Mouse (Mus musculus) cerebellum, adult 2 months (tissue): ENCODE results near the gene Nmnat2. TPM values are rescaled to one million over a fixed set of nuclear protein-coding genes. Genes with fewer than 3 reads are reported as not detected.

Source experiments
- DNase-seq, 2 experiments: peaks; one replicate each; pipeline ENCODE4 v3.0.0; 2021
- H3K27ac ChIP-seq: fragments of 200-500 bp; 2 replicates; pipeline ENCODE4 v1.5.1; 2012; ENCODE audit warnings: low read length, control low read depth, inconsistent platforms; ENCODE audit not compliant: insufficient read depth
- H3K27me3 ChIP-seq: fragments of 200-500 bp; 2 replicates; pipeline ENCODE4 v1.6.1; 2012; ENCODE audit warnings: inconsistent platforms, mild to moderate bottlenecking, low read length, moderate library complexity; ENCODE audit not compliant: control insufficient read depth, insufficient read depth
- H3K4me1 ChIP-seq: fragments of 200-500 bp; 2 replicates; pipeline ENCODE4 v1.6.1; 2011; ENCODE audit warnings: low read length; ENCODE audit not compliant: control insufficient read depth, insufficient read depth
- H3K4me3 ChIP-seq: fragments of 200-500 bp; replicated peaks from 2 replicates; pipeline ENCODE3; 2011; ENCODE audit warnings: mild to moderate bottlenecking, low read depth, low read length, control low read depth; ENCODE audit not compliant: insufficient read depth
- CTCF ChIP-seq: fragments of 200-500 bp; IDR thresholded peaks from 2 replicates; pipeline ENCODE4 v1.5.1; 2011; ENCODE audit warnings: low read depth, mild to moderate bottlenecking, control low read depth, low read length, moderate library complexity, borderline replicate concordance; ENCODE audit not compliant: insufficient read depth
- POLR2A ChIP-seq: fragments of 200-500 bp; IDR thresholded peaks from 2 replicates; pipeline ENCODE4 v1.6.1; 2011; ENCODE audit warnings: low read length, control low read depth, borderline replicate concordance; ENCODE audit not compliant: insufficient read depth
- WGBS: fragments of 180-500 bp; shearing (Covaris S2); methylation state at CpG from one replicate; pipeline ENCODE4 v1.1.7; 2018; 5-methylcytosine and 5-hydroxymethylcytosine counted together
- polyA plus RNA-seq: library from polyadenylated mRNA; depleted of rRNA; stranded (reverse); fragments of >200 nt; gene quantifications from 2 replicates; pipeline ENCODE4 v1.2.3, GENCODE M21; 2012

Nmnat2 gene
- polyA plus RNA-seq, 1 experiment: 120 TPM

GRCm38 (mm10) chr1:152966686-152967085 is 11.9 kb downstream of the Nmnat2 start:
- no peak for DNase-seq
- TF ChIP-seq CTCF (no peak), POLR2A (no peak)
- no peaks in the 10 kb centered on the region for H3K27me3 ChIP-seq
- H3K27ac ChIP-seq: no peak overlapping the region
- H3K4me1 ChIP-seq: peaks cover 30% of the 10 kb centered on the region
- H3K4me3 ChIP-seq: no peak overlapping the region
- WGBS: 73% methylated on average over 2 of the region's 2 CpGs

- Histone ChIP-seq H3K27me3 (no peaks in the 10 kb centered on the region), H3K4me3 (no peak overlapping the region), H3K4me1 (peaks cover 29% of the 10 kb centered on the region), H3K27ac (no peak overlapping the region)
- DNase-seq: peak in 1 of 2 experiments; percentile 52
- WGBS: 16% methylated on average over 4 of the region's 4 CpGs
- no peak for TF ChIP-seq POLR2A
- no peak for TF ChIP-seq CTCF
Measured at GRCm38 (mm10) chr1:152969081-152969480, 14.3 kb downstream of the Nmnat2 start.

DNA sequence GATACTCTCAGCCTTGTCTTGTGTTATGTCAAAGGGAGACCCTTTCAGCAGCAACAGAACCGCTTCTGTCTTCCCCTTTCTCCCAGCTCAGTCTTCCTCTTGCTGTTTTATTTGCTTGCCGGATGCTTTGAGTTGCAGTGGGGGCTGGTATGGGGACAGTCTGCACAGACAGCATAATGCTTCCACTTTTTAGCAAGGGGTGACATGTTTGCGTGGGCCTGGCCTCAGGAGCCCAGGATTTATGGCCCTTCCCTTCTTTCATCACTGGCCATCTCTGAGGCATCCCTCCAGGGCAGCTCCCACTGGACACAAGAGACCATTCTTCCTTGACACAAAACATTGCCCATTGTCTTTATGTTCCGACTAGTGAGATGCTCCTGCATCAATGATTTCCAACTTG is 18.2 kb downstream of the Nmnat2 start:
- TF ChIP-seq POLR2A (no peak), CTCF (no peak)

DNA sequence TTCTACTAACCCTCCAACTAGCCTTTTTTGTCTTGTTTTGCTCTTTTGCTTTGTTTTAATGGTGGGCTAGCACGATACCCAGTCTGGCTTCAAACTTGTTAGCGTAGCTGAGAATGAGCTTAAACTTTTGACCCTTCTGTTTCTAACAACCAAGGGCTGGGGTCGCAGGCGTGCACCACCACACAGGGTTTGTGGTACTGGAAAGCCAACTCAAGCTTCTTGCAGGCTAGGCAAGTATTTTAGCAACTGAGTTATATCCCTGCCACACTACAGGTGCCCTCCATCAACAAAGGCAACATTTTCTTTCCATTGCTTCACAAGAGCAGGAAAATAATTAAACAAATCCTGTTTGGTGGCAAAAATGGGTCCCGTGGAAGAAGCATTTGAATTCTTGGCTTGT is 18.6 kb downstream of the Nmnat2 start:
- Histone ChIP-seq H3K27me3 (no peaks in the 10 kb centered on the region), H3K4me3 (no peak overlapping the region), H3K4me1 (peaks cover 25% of the 10 kb centered on the region), H3K27ac (no peak overlapping the region)
- 67% methylated on average over 5 of the region's 5 CpGs for WGBS
- TF ChIP-seq POLR2A (no peak), CTCF (no peak)
- DNase-seq: no peak

More for the DNA sequence above, 18.2 kb downstream of the Nmnat2 start:
- no peak for DNase-seq
- peaks cover 28% of the 10 kb centered on the region for H3K4me1 ChIP-seq
- WGBS: 70% methylated on average over 4 of the region's 4 CpGs
- no peak overlapping the region for H3K27ac ChIP-seq
- H3K4me3 ChIP-seq: no peak overlapping the region
- H3K27me3 ChIP-seq: no peaks in the 10 kb centered on the region

DNA sequence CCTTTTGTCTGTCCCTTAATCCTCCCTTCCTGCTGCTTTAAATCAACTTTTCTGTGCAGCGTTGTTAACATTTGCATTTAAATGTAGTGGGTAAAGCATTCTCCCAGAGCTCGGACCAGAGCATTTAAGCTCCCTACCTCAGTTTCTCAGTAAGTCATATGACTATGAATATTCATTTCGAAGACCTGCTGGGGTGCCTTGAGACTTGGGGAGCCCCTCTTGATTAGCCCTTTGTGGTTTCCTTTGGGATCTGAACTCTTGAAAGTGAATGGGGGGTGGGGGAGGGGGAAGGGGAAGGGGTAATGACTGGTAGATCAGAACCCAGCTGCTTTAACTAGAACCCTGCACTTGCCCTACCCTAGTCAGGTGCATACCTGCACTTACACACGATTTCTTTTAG is 19.1 kb downstream of the Nmnat2 start:
- H3K27ac ChIP-seq: no peak overlapping the region
- H3K4me3 ChIP-seq: no peak overlapping the region
- peaks cover 28% of the 10 kb centered on the region for H3K4me1 ChIP-seq
- no peak for TF ChIP-seq POLR2A
- no peak for TF ChIP-seq CTCF
- WGBS: 46% methylated on average over 4 of the region's 4 CpGs
- DNase-seq: no peak
- no peaks in the 10 kb centered on the region for H3K27me3 ChIP-seq

DNA sequence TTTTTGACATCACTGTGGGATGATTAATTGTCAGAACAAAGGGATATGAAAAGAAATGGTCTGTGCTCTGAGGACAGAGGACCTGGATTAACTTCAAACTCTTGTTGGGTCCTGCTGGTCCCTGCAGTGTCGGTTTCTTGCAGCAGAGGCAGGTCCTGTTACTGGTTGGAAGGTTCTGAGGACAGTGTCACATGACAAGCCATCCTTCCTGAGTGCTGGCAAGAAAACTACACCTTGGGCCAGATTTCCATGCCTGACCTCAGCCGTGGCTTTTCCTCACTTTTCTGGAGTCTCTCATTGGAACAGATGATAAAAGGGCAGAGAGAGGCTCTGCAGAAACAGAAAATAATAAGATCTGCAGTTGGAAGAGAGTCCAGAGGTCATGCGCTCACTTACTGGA is 20.4 kb downstream of the Nmnat2 start:
- H3K27me3 ChIP-seq: no peaks in the 10 kb centered on the region
- peak overlapping the region; percentile 47 for H3K27ac ChIP-seq
- no peak overlapping the region for H3K4me3 ChIP-seq
- peaks cover 33% of the 10 kb centered on the region for H3K4me1 ChIP-seq
- 12% methylated on average over 3 of the region's 3 CpGs for WGBS
- DNase-seq: peak; percentile 68 to 84
- TF ChIP-seq POLR2A (no peak), CTCF (no peak)

GRCm38 (mm10) chr1:152978700-152979099 is 23.9 kb downstream of the Nmnat2 start:
- DNase-seq: peak; percentile 61 to 63
- Histone ChIP-seq H3K4me3 (no peak overlapping the region), H3K4me1 (peaks cover 40% of the 10 kb centered on the region), H3K27me3 (no peaks in the 10 kb centered on the region), H3K27ac (peak overlapping the region; percentile 37)
- TF ChIP-seq POLR2A: no peak
- no peak for TF ChIP-seq CTCF
- WGBS: 44% methylated on average over 8 of the region's 8 CpGs

- no peak overlapping the region for H3K4me3 ChIP-seq
- no peaks in the 10 kb centered on the region for H3K27me3 ChIP-seq
- WGBS: 29% methylated on average over 14 of the region's 14 CpGs
- H3K27ac ChIP-seq: peak overlapping the region; percentile 23; the same call in 1 of the 2 replicates
- H3K4me1 ChIP-seq: peaks cover 36% of the 10 kb centered on the region
- DNase-seq: no peak
- TF ChIP-seq POLR2A (no peak), CTCF (no peak)
Measured at GRCm38 (mm10) chr1:152983416-152983815, 28.6 kb downstream of the Nmnat2 start.
